Mouse (Mus musculus) bone marrow macrophage, adult 2 months (primary cell): Measurements from ENCODE around the gene Ftl1-ps1.

Experiments used
- CTCF ChIP-seq: IDR thresholded peaks from 2 replicates; pipeline ENCODE4 v1.5.1; 2012; ENCODE audit warnings: low read depth, mild to moderate bottlenecking, low read length, moderate library complexity
- POLR2A ChIP-seq: IDR thresholded peaks from 2 replicates; pipeline ENCODE4 v1.6.1; 2012; ENCODE audit warnings: mild to moderate bottlenecking, low read depth, low read length, borderline replicate concordance

GRCm38 (mm10) chr13:74350435-74350906 is 49.0 kb upstream of the Ftl1-ps1 start:
- TF ChIP-seq CTCF (no peak), POLR2A (no peak)
